Mouse (Mus musculus) hindlimb bud, embryonic 11.5 days (tissue): Measurements from ENCODE around the gene Erap1.
"Not testable (repeated sequence)": the region's sequence is repeated elsewhere in the genome, so short reads cannot be mapped to it uniquely, and the experiment has no call there.

Experiments
- DNase-seq: peaks from one replicate; pipeline ENCODE4 v3.0.0-alpha.2; 2012; ENCODE audit warnings: low read depth, low spot score; ENCODE audit errors: extremely low spot score

The Erap1 gene

DNA sequence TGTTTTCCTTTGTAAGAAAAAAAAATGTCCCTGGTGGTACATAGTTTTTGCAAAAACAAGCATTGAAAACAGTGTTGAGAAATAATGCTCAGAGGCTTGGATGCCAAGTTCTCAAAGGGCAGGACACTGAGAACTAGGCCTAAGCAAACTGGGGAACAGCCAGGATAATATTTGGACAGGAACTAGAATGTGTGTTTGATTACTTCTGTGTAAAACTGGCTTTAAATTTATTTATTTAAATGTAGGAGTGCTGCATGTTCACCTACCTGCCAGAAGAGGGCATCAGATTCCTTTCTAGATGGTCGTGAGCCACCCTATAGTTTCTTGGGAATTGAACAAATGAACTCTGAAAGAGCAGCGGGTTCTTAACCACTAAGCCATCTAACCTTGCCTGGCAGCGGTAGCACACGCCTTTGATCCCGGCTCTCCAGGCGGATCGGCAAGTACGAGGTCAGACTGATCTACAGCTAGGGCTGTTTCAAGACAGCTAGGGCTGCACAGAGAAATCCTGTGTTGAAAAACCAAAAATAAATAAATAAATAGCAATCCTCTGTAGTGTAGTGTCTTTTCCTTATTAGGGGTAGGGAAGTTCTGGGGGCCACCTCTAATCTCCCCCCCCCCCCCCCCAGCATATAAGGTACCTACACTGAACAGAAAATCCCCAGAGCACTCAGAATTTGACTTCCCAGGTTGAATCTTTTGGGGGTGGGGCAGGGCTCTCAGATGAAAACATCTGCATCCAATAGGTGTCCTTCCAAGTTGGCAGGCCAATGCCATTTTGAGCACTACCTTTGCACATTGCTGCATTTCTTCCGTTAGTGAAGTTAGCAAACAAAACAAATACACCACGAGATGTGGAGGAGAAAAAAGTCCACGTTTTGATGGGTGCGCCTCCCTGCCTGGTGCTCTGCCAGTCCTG lies at the start of gene Erap1:
Gene Erap1, plus strand, starts transcription at position 776 of the 919 bp plus-strand sequence.
- DNase-seq: peak; percentile 52

DNA sequence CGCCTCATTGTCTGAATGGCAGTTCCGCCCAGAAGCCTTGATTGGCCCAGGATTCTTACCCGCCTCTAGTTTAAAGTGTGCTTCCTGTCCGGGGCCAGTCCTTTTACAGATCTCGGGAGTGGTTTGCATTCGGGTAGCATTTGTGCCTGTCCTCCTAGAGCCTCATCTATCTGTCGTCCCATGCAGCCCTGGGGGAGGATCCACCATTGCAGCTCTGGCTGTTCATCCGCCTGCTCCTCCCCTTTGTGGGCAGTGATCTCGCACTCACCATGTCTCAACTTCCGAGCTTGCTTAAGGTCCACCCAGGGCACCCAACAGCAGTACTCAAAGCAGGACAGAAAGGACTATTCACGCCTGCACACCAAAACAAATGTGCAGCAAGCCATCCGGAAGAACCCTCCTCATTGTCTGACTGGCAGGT lies 48.0 kb upstream of the Erap1 start:
- not testable (repeated sequence) for DNase-seq

DNA sequence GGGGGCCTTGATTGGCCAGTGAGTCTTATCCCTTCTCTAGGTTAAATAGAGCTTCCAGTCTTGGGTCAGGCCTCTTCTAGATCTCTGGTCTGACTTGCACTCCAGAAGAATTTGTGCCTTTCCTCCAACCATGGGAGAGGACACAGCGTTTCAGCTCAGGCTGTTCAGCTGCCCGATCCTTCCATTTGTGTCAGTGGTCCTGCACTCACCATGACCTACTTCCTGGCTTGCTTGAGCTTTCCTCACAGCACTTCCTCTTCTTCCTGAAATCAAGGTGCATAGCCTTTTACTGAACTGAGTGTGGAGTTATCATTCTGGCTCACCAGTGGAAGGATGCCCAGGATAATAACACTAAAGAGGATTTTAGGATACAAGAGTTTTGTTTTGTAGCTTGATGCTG lies 47.5 kb upstream of the Erap1 start:
- not testable (repeated sequence) for DNase-seq

DNA sequence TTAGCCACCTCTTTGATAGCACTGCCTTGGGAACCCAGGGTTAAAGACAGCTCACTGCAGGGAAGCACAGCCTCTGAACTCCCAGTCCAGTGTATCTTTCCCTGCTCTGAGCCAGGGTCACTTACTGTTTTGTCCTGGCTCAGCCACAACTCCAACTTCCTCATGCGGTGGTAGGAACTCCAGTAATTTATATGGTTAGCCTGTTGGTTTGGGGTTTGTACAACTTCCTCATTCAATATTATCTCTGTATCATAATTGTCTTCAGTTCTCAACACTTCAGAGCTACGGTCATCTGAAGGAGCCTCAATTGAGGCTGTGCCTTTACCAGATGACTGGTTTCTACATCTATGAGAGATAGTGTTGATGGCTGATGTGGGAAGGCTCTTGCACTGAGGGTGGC lies 42.3 kb upstream of the Erap1 start:
- DNase-seq: not testable (repeated sequence)

DNA sequence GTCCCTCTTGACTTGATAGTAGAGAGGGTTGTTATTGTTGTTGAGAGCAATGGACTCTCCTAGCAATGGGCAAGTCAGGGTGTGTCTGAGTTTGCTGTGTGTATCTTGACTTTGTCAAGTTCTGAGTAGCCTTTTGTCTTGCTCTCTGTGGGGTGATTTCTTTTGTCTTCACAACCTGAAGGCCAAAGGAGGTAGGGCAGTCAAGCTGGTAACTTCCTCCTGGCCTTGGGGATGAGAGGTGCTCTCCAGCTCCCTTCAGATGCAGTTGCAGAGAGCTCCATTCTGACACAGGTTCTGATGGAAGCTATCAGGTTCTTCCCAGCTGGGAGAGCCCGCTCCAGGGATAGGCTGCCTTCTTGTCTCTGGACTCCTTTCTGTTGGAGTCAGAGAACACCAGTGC lies 37.6 kb upstream of the Erap1 start:
- not testable (repeated sequence) for DNase-seq

DNA sequence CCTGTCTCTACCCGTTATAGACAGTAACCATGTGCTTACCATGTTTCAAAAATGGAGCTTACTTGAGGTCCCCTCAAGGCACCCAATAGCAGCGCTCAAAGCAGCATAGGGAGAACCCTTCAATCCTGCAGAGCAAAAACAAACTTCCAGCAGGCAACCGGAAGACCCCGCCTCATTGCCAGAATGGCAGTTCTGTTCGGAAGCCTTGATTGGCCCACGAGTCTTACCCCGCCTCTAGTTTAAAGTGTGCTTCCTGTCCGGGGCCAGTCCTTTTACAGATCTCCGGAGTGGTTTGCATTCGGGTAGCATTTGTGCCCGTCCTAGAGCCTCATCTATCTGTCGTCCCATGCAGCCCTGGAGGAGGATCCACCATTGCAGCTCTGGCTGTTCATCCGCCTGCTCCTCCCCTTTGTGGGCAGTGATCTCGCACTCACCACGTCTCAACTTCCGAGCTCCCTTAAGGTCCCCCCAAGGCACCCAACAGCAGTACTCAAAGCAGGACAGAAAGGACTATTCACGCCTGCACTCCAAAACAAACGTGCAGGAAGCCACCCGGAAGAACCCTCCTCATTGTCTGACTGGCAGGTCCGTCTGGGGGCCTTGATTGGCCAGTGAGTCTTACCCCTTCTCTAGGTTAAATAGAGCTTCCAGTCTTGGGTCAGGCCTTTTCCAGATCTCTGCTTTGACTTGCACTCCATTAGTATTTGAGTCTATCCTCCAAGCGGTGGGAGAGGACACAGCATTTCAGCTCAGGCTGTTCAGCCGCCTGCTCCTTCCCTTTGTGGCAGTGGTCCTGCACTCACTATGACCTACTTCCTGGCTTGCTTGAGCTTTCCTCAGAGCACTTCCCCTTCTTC lies 22.0 kb upstream of the Erap1 start:
- DNase-seq: not testable (repeated sequence)

DNA sequence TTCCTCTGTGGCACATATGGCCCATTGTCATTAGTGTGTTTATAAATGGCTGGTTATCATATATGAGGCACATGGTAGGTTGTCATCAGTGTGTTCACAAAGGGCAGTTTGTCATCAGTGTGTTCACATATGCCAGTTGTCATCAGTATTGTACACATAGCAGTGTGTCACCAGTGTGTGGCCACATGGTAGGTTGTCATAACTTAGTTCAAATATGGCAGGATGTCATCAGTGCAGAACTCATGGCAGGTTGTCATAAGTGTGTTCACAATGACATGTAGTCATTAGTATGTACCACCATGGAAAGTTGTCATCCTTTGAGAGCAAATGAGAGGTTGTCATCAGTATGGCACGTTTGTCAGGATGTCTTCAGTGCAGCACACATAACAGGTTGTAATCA lies 7.0 kb upstream of the Erap1 start:
- DNase-seq: no peak

DNA sequence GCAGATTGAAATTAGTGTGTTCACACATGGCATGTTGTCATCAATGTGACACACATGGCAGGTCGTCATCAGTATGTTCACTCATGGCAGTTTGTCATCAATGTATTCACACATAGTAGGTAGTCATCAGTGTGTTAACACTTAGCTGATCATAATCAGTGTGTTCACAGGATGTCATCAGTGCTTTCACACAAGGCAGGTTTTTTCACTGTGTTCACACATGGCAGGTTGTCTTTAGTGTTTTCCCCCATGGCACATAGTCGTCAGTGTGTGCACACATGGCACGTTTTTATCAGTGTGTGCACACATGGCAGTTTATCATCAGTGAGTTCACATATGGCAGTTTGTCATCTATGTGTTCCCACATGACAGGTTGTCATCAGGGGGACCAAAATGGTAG lies 6.5 kb upstream of the Erap1 start:
- DNase-seq: no peak

DNA sequence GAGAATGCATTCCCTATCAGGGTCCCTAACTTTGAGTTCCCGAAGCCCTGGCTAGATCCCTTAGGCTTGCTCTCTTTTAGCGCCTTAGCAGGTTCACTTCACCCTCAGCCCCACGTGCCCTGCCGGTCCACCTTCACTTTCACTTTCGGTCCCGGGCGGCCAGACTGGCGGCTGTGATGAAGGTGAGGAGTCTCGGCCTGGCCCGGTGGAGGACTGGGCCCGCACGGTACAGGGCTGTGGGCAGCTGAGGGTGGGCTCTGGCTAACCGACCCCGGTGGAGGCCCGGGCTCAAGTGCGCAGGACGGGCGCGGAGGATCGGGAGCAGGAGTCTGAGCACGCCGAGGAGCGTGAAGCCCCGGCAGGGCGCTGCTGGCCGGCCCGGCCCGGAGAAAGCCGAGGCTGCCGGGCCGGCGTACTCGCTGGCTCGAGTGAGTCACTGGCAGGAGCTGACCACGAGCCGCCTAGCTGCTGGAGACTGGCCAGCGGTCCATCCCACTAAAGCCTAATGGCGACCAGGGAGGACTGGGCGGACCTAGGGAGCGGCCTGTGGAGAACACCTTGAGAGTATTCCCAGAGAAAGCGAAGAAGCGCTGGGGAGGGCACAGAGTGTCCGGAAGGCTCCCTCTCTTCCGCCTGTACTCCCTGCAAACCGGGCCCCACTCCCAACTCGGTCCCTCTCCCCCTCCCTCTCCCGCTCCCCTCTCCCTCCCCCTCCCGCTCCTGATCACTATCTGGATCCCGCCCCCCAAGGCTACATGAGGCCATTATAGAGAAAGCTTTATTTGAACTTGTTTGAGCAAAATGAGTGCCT lies 549 bp downstream of the Erap1 start:
- DNase-seq: no peak

DNA sequence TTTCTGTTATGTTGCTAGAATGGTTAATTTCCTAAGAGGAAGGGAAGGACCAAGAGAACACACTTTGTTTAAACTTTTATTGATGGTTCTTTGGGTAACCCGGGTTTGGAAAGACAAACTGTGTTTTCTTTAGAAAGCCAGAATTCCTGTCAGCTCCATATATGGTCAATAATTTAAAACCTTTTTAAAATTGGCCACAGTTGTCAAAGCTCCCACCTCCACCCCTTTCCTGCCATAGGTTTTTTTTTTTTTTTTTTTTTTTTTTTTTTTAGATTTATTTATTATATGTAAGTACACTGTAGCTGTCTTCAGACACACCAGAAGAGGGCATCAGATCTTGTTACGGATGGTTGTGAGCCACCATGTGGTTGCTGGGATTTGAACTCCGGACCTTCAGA lies 1.2 kb downstream of the Erap1 start:
- not testable (repeated sequence) for DNase-seq

DNA sequence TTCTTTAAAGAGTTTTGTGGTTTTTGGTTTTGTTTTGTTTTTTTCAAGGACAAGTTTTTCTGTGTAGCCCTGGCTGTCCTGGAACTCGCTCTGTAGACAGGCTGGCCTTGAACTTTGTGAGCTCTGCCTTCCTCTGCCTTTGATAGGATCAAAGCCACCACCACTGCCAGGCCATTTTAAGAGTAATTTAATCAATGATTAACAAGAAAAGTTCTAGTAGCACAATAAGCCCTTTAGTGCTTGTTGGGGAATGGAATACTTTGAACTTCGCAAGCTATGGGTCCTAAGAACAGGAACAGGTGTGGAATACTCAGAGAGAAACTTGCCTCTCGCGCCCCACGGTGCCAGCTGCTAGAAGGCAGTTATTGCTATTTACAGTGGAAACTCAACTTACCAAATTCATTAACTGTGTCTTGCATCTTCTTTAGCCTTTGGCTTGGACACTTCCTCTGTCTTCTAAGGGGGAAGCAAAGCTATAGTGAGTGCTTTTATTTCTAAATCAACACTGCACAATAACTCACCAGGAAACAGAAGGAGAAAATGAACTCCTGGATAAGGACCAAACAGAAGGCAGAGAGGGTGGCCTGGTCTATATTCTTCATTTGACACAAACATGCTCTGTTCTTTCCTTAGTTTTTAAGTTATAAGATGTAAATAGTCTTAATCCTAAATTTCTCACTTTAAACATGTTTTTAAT lies 56.3 kb downstream of the Erap1 start:
- DNase-seq: no peak

DNA sequence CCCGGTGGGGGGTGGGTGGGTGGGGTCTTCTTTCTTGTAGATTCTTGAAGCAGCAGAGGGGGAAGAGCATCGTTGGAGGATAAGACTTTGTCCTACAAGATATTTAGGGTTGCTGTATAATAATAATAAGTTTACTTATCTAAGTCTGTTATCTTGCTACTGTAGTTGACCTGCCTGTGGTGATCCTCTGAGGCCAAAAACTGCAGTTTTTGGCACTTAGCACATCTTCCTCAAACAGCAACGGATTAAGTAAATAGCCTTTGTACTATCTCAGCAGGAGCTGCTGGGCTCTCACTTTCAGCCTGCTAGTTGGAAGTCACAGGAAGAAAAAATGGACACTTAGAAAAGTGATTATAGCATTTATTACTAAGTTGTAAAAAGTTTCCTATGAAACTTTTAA lies 56.9 kb downstream of the Erap1 start:
- no peak for DNase-seq

DNA sequence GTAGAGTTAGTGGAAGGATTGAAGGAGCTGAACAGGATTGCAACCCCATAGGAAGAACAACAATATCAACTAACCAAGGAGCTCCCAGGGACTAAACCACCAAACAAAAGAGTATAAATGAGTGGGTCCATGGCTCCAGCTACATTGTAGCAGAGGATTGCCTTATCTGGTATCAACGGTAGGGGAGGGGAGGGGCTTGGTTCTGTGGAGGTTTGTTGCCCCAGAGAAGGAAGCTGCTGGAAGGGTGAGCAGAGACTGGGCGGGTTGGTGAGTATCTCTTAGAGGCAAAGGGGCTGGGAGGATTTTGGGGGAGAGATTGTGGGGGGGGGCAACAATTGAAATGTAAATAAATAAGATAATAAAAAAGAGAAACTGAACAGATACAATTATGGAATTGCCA lies 79.6 kb downstream of the Erap1 start:
- no peak for DNase-seq

DNA sequence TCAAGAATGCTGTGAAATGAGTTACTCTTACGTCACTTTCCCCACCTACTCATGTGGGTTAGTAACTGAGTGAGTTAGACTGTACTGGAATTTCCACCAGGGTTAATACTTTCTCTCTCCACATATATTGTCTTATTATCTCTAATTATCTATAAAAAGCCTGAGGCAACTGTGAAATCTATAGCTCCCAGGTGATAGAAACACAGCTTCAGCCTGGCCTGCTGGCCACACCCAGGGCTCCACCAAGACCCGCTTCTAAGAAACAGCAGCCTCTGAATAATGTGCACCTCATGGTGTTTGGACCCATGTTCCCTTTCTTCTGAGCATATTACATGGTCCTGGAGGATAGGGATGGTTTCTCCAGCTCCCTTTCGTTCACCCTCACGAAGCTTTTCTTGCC lies 94.4 kb downstream of the Erap1 start:
- DNase-seq: no peak

DNA sequence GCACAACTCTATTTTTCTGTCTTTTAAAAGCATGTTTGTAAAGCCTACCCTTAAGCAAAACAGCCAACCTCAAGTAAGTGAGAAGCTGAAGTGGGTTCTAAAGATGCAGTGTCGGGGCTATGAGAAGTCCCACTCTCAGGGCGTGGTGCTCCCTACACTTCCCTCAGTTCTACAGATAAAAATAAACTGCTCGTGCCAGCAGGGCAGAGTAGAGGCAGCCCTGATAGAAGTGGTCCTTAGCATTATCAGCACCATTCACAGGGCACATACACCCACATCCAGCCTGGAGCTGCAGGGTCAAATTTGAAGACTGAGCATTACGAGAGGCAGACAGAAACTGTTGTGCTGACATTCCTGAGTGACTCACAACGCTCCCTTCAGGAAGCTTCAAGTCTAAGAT lies 96.5 kb downstream of the Erap1 start:
- no peak for DNase-seq

DNA sequence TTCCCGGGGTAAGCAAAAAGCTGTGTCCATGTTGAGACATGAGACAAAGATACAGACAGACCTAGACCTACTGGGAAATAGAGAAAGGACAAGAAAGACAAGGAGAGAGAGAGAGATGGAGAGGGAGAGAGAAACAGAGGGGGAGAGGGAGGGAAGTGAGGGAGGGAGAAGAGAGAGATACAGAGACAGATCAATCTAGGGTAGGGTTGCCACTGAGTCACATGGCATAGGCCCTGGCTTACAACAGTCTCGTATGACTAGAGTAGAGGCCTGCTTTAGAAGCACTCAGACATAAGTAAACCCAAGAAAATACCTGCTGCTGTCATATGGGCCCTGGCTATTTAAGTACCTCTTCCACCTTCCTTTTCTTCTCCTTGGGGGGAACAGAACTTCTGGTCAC lies 97.0 kb downstream of the Erap1 start:
- DNase-seq: no peak
